Mouse (Mus musculus) hindbrain, embryonic 10.5 days (tissue): ENCODE measurements around the gene Wwc1. TPM values are rescaled to one million over a fixed set of nuclear protein-coding genes. Genes with fewer than 3 reads are reported as not detected.

Source experiments
- DNase-seq: peaks from one replicate; pipeline ENCODE4 v3.0.0-alpha.2; 2017; ENCODE audit warnings: low spot score
- H3K27ac ChIP-seq: fragments of 300-500 bp; sonication (generic); 2 replicates; pipeline ENCODE4 v1.5.1; 2016; ENCODE audit warnings: mild to moderate bottlenecking, moderate library complexity
- H3K27me3 ChIP-seq: fragments of 300-500 bp; sonication (generic); 2 replicates; pipeline ENCODE4 v1.6.1; 2016; ENCODE audit warnings: mild to moderate bottlenecking; ENCODE audit not compliant: poor library complexity, insufficient read depth, severe bottlenecking
- H3K36me3 ChIP-seq: fragments of 300-500 bp; sonication (generic); 2 replicates; pipeline ENCODE4 v1.6.1; 2016; ENCODE audit warnings: mild to moderate bottlenecking, moderate library complexity
- H3K4me1 ChIP-seq: fragments of 300-500 bp; sonication (generic); replicated peaks from 2 replicates; pipeline ENCODE4 v1.6.1; 2016; ENCODE audit warnings: mild to moderate bottlenecking
- H3K4me3 ChIP-seq: fragments of 300-500 bp; sonication (generic); 2 replicates; pipeline ENCODE4 v1.5.1; 2016; ENCODE audit warnings: mild to moderate bottlenecking, moderate library complexity
- H3K9me3 ChIP-seq: fragments of 300-500 bp; sonication (generic); 2 replicates; pipeline ENCODE4 v1.6.1; 2016; ENCODE audit warnings: mild to moderate bottlenecking, moderate library complexity
- WGBS: fragments of 180-500 bp; shearing (Covaris S2); methylation state at CpG from one replicate; pipeline ENCODE4 v1.1.7; 2016; 5-methylcytosine and 5-hydroxymethylcytosine counted together
- polyA plus RNA-seq: library from polyadenylated mRNA; unstranded; fragments of >200 nt; fragmentation: Nextera tagmentation; extraction: Ambion mirVana; gene quantifications from 2 replicates; pipeline ENCODE4 v1.2.1, GENCODE M21; 2016

The Wwc1 gene
- polyA plus RNA-seq, 1 experiment from 2014 or later, result 3.9 TPM

GRCm38 (mm10) chr11:35985841-35986393 lies 5.6 kb upstream of the Wwc1 start:
- peak; percentile 48 for DNase-seq
- Histone ChIP-seq H3K4me1 (peaks cover 16% of the 10 kb centered on the region), H3K9me3 (no peaks in the 10 kb centered on the region), H3K27ac (peak overlapping the region; percentile 79), H3K27me3 (peaks cover 43% of the 10 kb centered on the region), H3K36me3 (no peaks in the 10 kb centered on the region), H3K4me3 (peak overlapping the region; percentile 45)
- 1% methylated on average over 19 of the region's 19 CpGs for WGBS

- Histone ChIP-seq H3K9me3 (no peaks in the 10 kb centered on the region), H3K27me3 (peaks cover 57% of the 10 kb centered on the region), H3K4me1 (peaks cover 48% of the 10 kb centered on the region), H3K27ac (no peak overlapping the region), H3K36me3 (no peaks in the 10 kb centered on the region), H3K4me3 (no peak overlapping the region)
- DNase-seq, result no peak
- WGBS, result 87% methylated on average over 3 of the region's 3 CpGs
Observed at GRCm38 (mm10) chr11:35982734-35983133, 2.4 kb upstream of the Wwc1 start.

DNA sequence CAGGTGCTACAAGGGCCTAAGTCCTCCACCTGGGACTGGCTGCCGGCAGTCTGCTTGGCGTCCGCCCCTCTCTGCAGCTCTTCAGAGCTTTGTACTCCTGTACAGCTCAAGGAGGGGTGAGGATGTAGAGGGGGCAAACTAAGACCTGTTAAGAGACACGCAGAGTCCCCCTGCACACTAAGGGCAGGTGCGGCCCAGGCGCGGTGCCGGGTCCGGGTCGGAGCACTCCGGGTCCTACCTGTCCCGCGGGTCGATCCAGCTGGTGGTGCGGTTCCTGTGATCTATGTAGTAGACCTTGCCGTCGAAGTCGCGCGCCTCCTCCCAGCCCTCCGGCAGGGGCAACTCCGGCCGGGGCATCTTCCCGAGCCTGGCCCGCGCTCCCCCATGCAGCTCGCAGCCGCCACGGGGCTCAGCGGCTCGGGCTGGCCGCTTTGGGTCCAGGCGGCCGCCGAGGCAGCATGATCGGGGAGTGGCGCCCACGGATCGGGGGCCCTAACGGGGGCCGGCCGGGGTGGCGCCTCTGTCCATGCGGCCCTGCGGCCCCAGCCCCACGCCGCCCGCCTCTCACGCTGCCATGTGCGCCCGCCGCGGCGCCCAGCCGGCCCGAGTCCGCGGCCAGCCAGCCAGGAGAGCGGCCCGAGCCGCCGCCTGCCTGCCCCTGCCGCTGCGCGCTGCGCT lies 455 bp downstream of the Wwc1 start:
- peak overlapping the region; percentile 91 for H3K27ac ChIP-seq
- H3K27me3 ChIP-seq, result peaks cover 45% of the 10 kb centered on the region
- peaks cover 61% of the 10 kb centered on the region for H3K4me1 ChIP-seq
- DNase-seq, result peak; percentile 73
- H3K9me3 ChIP-seq, result no peaks in the 10 kb centered on the region
- peak overlapping the region; percentile 86 for H3K4me3 ChIP-seq
- 4% methylated on average over 61 of the region's 66 CpGs for WGBS
- no peaks in the 10 kb centered on the region for H3K36me3 ChIP-seq

- Histone ChIP-seq H3K9me3 (no peaks in the 10 kb centered on the region), H3K27ac (peak overlapping the region; percentile 91), H3K27me3 (peaks cover 43% of the 10 kb centered on the region), H3K4me3 (peak overlapping the region; percentile 86), H3K36me3 (no peaks in the 10 kb centered on the region), H3K4me1 (peaks cover 66% of the 10 kb centered on the region)
- no peak for DNase-seq
- WGBS, result under 1% methylated on average over 12 of the region's 12 CpGs
Observed at GRCm38 (mm10) chr11:35979266-35979732, 1.0 kb downstream of the Wwc1 start.

- peak overlapping the region; percentile 86 for H3K4me3 ChIP-seq
- 78% methylated on average over 3 of the region's 3 CpGs for WGBS
- no peaks in the 10 kb centered on the region for H3K9me3 ChIP-seq
- H3K4me1 ChIP-seq, result peaks cover 81% of the 10 kb centered on the region
- H3K27me3 ChIP-seq, result peaks cover 35% of the 10 kb centered on the region
- no peaks in the 10 kb centered on the region for H3K36me3 ChIP-seq
- H3K27ac ChIP-seq, result no peak overlapping the region
- no peak for DNase-seq
Observed at GRCm38 (mm10) chr11:35977796-35978195, 2.5 kb downstream of the Wwc1 start.

DNA sequence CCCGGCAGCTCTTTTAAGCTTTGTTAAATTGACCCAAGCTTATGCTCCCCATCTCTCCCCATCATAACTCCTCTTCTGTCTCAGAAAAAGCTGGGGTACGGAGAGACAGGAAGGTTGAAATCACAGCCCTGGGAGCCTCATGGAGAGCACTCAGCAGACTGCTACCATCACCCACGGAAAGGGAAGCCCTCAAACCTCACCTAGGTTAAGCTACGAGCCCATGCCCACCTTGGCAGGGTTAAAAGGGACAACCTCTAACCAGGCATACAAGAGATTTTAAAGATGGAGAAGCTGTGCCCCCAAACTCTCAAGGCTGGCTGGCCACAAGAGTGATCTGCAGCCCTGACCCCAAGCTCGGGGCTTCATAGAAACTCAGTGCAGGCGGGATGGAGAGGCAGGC lies 3.2 kb downstream of the Wwc1 start:
- 47% methylated on average over 6 of the region's 6 CpGs for WGBS
- peaks cover 88% of the 10 kb centered on the region for H3K4me1 ChIP-seq

GRCm38 (mm10) chr11:35976482-35976881 lies 3.8 kb downstream of the Wwc1 start:
- H3K36me3 ChIP-seq, result no peaks in the 10 kb centered on the region
- peaks cover 25% of the 10 kb centered on the region for H3K27me3 ChIP-seq
- H3K9me3 ChIP-seq, result no peaks in the 10 kb centered on the region
- 16% methylated on average over 6 of the region's 6 CpGs for WGBS
- no peak for DNase-seq
- peak overlapping the region; percentile 23 for H3K4me3 ChIP-seq
- H3K27ac ChIP-seq, result peak overlapping the region; percentile 77
- peaks cover 94% of the 10 kb centered on the region for H3K4me1 ChIP-seq

More for the DNA sequence above, 3.2 kb downstream of the Wwc1 start:
- Histone ChIP-seq H3K27me3 (peaks cover 31% of the 10 kb centered on the region), H3K36me3 (no peaks in the 10 kb centered on the region), H3K27ac (peak overlapping the region; percentile 30), H3K9me3 (no peaks in the 10 kb centered on the region), H3K4me3 (peak overlapping the region; percentile 23)
- no peak for DNase-seq

DNA sequence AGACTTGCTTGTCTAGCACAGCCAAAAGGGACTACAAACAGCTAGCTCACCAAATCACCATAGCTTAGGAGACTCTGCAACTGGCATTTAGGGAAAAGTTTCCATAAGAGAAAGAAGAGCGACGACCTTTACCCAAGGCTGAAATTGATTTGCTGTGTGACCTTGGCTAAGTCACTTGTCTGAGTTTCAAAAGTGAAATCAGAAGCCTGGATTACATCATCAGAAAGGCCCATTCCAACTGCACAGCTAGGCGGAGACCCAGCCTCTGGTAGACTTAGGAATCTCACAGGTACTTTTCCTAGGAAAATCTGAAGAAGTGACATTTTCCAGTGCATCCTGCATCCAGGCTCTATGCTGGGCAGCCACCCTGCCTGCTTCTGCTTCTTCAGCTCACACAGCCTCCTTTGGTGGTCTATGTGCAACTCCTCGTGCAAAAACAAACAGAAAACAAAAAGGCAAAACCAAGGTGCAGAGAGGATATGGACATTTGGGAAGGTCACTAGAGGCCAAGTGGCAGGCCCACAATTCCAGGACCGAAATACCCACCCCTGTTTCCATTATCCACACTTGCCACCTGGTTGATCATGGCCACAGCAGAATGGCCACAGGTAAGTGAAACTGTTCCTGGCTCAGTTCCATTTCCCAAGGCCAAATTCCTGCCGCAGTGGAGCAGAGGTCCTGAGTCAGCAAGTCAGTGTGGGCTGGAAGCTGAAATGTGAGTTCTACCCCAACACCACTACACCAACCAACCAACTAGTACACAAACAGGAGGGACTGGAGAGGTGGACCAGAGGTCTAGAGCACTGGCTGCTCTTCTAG lies 5.5 kb downstream of the Wwc1 start:
- Histone ChIP-seq H3K27me3 (peaks cover 17% of the 10 kb centered on the region), H3K27ac (no peak overlapping the region), H3K4me3 (no peak overlapping the region), H3K9me3 (no peaks in the 10 kb centered on the region), H3K4me1 (peaks cover 86% of the 10 kb centered on the region), H3K36me3 (no peaks in the 10 kb centered on the region)
- WGBS, result 85% methylated on average over 6 of the region's 6 CpGs
- DNase-seq, result no peak

DNA sequence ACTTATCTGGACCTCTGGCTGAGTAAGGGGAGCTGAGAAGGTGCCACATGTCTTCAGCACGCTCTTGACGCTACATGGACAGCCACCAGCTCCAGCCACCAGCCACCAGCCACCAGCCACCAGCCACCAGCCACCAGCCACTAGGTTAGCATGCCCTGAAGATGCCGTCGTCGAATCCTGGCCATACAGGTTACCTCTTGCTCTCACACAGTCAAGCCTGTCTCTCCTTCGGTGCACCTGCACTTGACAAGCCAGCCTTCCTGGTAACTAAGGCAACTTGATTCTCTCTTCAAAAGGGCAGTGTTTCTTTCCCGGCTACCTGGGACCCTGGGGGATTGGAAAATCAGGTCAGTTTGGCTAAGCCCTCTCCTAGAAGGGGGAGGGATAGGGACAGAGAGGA lies 7.2 kb downstream of the Wwc1 start:
- peak overlapping the region; percentile 23 for H3K4me3 ChIP-seq
- WGBS, result 36% methylated on average over 7 of the region's 7 CpGs
- H3K4me1 ChIP-seq, result peaks cover 69% of the 10 kb centered on the region
- DNase-seq, result no peak
- H3K27ac ChIP-seq, result peak overlapping the region; percentile 85
- H3K9me3 ChIP-seq, result no peaks in the 10 kb centered on the region
- 0 out of 2 replicates have a peak, but pooled peaks cover under 1% of the 10 kb centered on the region for H3K36me3 ChIP-seq
- peaks cover 5% of the 10 kb centered on the region; the same call in 1 of the 2 replicates for H3K27me3 ChIP-seq

- H3K4me3 ChIP-seq, result peak overlapping the region; percentile 23
- WGBS, result 1% methylated on average over 6 of the region's 6 CpGs
Observed at GRCm38 (mm10) chr11:35972270-35972931, 7.9 kb downstream of the Wwc1 start.

DNA sequence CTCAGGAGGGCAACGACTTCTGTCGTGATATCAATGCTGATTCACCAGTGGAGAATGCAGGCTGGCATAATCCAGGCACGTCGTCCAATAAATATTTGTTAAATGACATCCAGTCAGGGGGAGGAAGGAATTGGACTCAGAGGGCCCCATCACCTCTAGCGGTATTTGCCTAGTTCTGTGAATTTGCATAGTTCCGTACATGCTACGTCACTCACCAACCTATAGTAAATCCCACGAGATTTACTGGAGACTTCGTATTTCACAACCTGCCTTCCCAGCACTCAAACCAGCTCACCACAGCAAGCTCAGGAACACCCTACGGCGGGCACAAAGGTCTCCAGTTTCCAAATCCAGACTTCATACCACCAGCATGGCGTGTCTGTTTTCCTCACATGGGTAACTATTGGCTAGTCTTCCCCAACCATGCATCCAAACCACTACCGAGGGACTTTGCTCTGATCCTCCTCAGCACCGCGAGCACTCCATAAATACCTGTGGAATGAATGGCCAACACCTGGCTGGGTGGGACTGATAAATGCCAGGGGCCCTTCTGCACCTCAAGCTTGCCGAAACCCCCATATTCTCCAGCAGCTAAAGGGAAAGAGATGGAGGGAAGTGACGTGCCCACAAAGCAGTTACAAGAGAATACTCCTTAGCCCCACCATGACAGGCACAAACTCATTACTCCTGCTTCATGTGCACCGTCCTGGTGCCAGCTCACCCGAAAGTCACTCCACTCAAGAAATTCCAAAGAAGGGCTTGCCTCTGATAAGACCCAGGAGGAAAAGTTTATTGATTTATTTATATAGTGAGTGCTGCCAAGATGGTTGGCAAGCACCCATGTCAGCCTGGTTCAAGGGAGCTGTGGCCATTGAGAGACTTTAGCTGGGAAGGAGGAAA lies 9.3 kb downstream of the Wwc1 start:
- peaks cover 48% of the 10 kb centered on the region for H3K4me1 ChIP-seq
- DNase-seq, result no peak
- H3K27ac ChIP-seq, result peak overlapping the region; percentile 85; the same call in 1 of the 2 replicates

More at GRCm38 (mm10) chr11:35972270-35972931, 7.9 kb downstream of the Wwc1 start:
- peak; percentile 48 for DNase-seq
- peaks cover 61% of the 10 kb centered on the region for H3K4me1 ChIP-seq
- H3K27me3 ChIP-seq, result peaks cover 5% of the 10 kb centered on the region; the same call in 1 of the 2 replicates
- H3K27ac ChIP-seq, result peak overlapping the region; percentile 85
- H3K9me3 ChIP-seq, result no peaks in the 10 kb centered on the region
- peaks cover 8% of the 10 kb centered on the region for H3K36me3 ChIP-seq

More for the DNA sequence above, 9.3 kb downstream of the Wwc1 start:
- H3K27me3 ChIP-seq, result no peaks in the 10 kb centered on the region
- H3K4me3 ChIP-seq, result no peak overlapping the region
- peaks cover 8% of the 10 kb centered on the region for H3K36me3 ChIP-seq
- H3K9me3 ChIP-seq, result no peaks in the 10 kb centered on the region
- 93% methylated on average over 19 of the region's 19 CpGs for WGBS
